Mouse (Mus musculus) neural tube, embryonic 13.5 days (tissue): ENCODE data around the gene Epn1. TPM values are rescaled to one million over a fixed set of nuclear protein-coding genes. Genes with fewer than 3 reads are reported as not detected.
A peak's percentile ranks its signal among the peaks of the same experiment; 100 is the strongest.

ENCODE experiments used
- ATAC-seq: fragments of 200-750 bp; cut with Nextera tagmentation; 2 replicates; pipeline ENCODE4 v1.8.0; 2017; ENCODE audit warnings: low read depth, mild to moderate bottlenecking, moderate TSS enrichment, moderate library complexity
- H3K27ac ChIP-seq: fragments of 300-500 bp; sonication (generic); replicated peaks from 2 replicates; pipeline ENCODE4 v1.5.1; 2015; ENCODE audit warnings: moderate library complexity, mild to moderate bottlenecking, inconsistent platforms
- H3K27me3 ChIP-seq: fragments of 300-500 bp; sonication (generic); 2 replicates; pipeline ENCODE4 v1.6.1; 2015; ENCODE audit warnings: mild to moderate bottlenecking, inconsistent platforms
- H3K36me3 ChIP-seq: fragments of 300-500 bp; sonication (generic); 2 replicates; pipeline ENCODE4 v1.6.1; 2015; ENCODE audit warnings: mild to moderate bottlenecking, inconsistent platforms
- H3K4me1 ChIP-seq: fragments of 300-500 bp; sonication (generic); replicated peaks from 2 replicates; pipeline ENCODE4 v1.6.1; 2015; ENCODE audit warnings: inconsistent platforms
- H3K4me2 ChIP-seq: fragments of 300-500 bp; sonication (generic); 2 replicates; pipeline ENCODE4 v1.6.1; 2015; ENCODE audit warnings: inconsistent platforms, mild to moderate bottlenecking, moderate library complexity
- H3K4me3 ChIP-seq: fragments of 300-500 bp; sonication (generic); 2 replicates; pipeline ENCODE4 v1.5.1; 2015; ENCODE audit warnings: mild to moderate bottlenecking, inconsistent platforms
- H3K9ac ChIP-seq: fragments of 300-500 bp; sonication (generic); 2 replicates; pipeline ENCODE4 v1.6.1; 2015; ENCODE audit warnings: moderate library complexity, mild to moderate bottlenecking, inconsistent platforms
- H3K9me3 ChIP-seq: fragments of 300-500 bp; sonication (generic); 2 replicates; pipeline ENCODE4 v1.6.1; 2016; ENCODE audit warnings: inconsistent platforms
- whole genome bisulfite sequencing: fragments of 180-500 bp; shearing (Covaris S2); methylation state at CpG from one replicate; pipeline ENCODE4 v1.1.7; 2015; 5-methylcytosine and 5-hydroxymethylcytosine counted together
- polyA plus RNA-seq: library from polyadenylated mRNA; unstranded; fragments of >200 nt; fragmentation: Nextera tagmentation; extraction: Ambion mirVana; gene quantifications from 2 replicates; pipeline ENCODE4 v1.2.1, GENCODE M21; 2015

The Epn1 gene
- polyA plus RNA-seq, 1 experiment from 2014 or later: 89.3 TPM

- peaks cover 9% of the 10 kb centered on the region; the same call in 1 of the 2 replicates for H3K36me3 ChIP-seq
- 75% methylated on average over 2 of the region's 2 CpGs for WGBS
- no peak for ATAC-seq
- 0 out of 2 replicates have a peak overlapping the region, but pooled peaks have one; percentile 8 for H3K9ac ChIP-seq
- H3K4me2 ChIP-seq: no peak overlapping the region
- H3K4me3 ChIP-seq: no peak overlapping the region
- H3K4me1 ChIP-seq: peaks cover 8% of the 10 kb centered on the region
- H3K9me3 ChIP-seq: no peaks in the 10 kb centered on the region
- H3K27ac ChIP-seq: no peak overlapping the region
- H3K27me3 ChIP-seq: no peaks in the 10 kb centered on the region
These were observed 33.9 kb upstream of the Epn1 start for GRCm38 (mm10) chr7:5046112-5046511.

- Histone ChIP-seq H3K9me3 (no peaks in the 10 kb centered on the region), H3K4me2 (no peak overlapping the region), H3K36me3 (peaks cover 4% of the 10 kb centered on the region; the same call in 1 of the 2 replicates), H3K27ac (no peak overlapping the region), H3K9ac (no peak overlapping the region), H3K4me3 (no peak overlapping the region), H3K27me3 (no peaks in the 10 kb centered on the region), H3K4me1 (peaks cover 14% of the 10 kb centered on the region)
- WGBS: 44% methylated on average over 2 of the region's 2 CpGs
- no peak for ATAC-seq
These were observed 32.7 kb upstream of the Epn1 start for GRCm38 (mm10) chr7:5047313-5047712.

DNA sequence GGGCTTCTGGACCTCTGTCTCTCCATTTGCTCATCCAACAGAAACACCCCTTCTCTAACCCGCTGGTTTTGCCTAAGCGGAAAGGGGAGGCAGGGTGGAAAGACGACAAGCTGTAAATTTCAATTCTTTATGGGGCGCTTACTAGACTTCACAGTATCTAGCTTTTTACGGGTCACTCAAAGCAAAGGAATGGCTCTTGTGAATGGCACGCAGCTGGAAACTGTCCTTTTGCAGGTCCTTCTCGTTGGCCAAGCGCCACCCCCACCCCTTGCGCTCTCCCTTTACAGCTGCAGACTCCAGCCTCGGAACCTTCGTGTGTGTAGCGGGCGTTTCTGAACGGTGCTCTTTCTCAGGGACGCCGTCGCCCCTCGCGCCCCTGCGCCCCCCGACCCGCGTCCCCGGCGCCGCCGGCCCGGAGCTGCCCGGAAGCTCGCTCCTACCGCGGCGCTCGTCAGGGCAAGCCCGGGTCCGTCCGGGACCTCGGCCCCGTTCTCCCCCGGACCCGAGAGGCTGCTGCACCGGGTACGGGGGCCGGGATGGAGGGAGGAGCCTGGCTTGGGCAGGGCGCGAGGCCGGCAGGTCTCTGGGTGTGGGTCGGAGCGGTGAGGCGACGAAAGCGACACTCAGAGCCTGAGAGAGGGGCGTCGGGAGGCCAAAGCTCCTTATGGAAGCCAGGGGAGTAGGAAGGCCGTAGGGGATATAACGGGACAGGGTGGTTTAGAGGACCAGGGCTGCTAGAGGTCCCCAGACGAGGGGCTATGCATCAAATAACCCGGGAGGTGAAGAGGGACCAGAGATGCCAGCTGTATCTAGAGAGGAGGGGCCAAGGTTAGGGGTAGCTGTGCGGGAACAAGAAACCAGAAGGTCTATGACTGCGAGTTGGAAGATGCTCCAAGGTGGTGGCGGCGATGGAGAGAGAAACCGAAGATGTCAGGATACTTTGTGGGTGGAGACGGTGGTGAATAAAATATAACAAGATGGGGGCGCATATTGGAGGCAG lies 28.5 kb upstream of the Epn1 start, which contains the start of gene Zfp580:
TSS of gene Zfp580 (plus strand) at position 346 of the 1,000 bp plus-strand sequence.
- peak within 1 kb of the TSS; percentile 85 for H3K4me2 ChIP-seq
- peak; percentile 79 for ATAC-seq
- H3K36me3 ChIP-seq: peaks cover 4% of the 10 kb centered on the region; the same call in 1 of the 2 replicates
- no peaks in the 10 kb centered on the region for H3K9me3 ChIP-seq
- under 1% methylated on average over 65 of the region's 65 CpGs for WGBS
- H3K27me3 ChIP-seq: peaks cover 41% of the 10 kb centered on the region
- H3K4me3 ChIP-seq: peak within 1 kb of the TSS; percentile 63
- H3K4me1 ChIP-seq: peaks cover 49% of the 10 kb centered on the region
- peak within 1 kb of the TSS; percentile 91 for H3K27ac ChIP-seq
- H3K9ac ChIP-seq: peak within 1 kb of the TSS; percentile 86

DNA sequence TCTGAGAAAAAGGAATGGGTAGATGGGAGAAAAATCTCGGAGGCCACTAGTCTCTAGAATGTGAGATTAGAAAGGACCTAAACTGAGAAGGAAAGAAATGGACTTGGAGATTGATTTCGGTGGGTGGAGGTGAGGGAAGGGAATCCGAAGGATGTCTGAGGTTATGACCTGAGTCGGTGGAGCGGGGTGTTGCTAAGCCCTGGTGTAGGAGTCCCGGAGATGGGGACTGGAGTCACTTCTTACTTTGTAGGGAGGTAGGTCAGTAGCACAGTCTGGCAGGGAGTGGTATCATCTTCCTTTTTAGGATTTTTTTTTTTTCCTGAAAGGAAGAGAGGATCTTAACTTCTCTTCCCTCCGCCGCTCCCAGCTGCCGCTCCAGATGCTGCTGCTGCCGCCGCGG lies 27.6 kb upstream of the Epn1 start:
- Histone ChIP-seq H3K36me3 (peaks cover 4% of the 10 kb centered on the region; the same call in 1 of the 2 replicates), H3K9me3 (no peaks in the 10 kb centered on the region), H3K4me1 (peaks cover 58% of the 10 kb centered on the region), H3K27me3 (peaks cover 49% of the 10 kb centered on the region), H3K27ac (0 out of 2 replicates have a peak overlapping the region, but pooled peaks have one; percentile 23), H3K9ac (peak overlapping the region; percentile 86), H3K4me3 (peak overlapping the region; percentile 63), H3K4me2 (peak overlapping the region; percentile 85)
- no peak for ATAC-seq
- 4% methylated on average over 11 of the region's 12 CpGs for WGBS

GRCm38 (mm10) chr7:5052931-5053343 lies 27.1 kb upstream of the Epn1 start:
- peak overlapping the region; percentile 63 for H3K4me3 ChIP-seq
- H3K27ac ChIP-seq: 0 out of 2 replicates have a peak overlapping the region, but pooled peaks have one; percentile 23
- H3K27me3 ChIP-seq: peaks cover 54% of the 10 kb centered on the region
- peak overlapping the region; percentile 85 for H3K4me2 ChIP-seq
- peaks cover 63% of the 10 kb centered on the region for H3K4me1 ChIP-seq
- peak overlapping the region; percentile 86 for H3K9ac ChIP-seq
- no peaks in the 10 kb centered on the region for H3K9me3 ChIP-seq
- no peak for ATAC-seq
- 2% methylated on average over 45 of the region's 45 CpGs for WGBS
- H3K36me3 ChIP-seq: peaks cover 4% of the 10 kb centered on the region; the same call in 1 of the 2 replicates

GRCm38 (mm10) chr7:5053456-5054179 lies 26.4 kb upstream of the Epn1 start:
- WGBS: 7% methylated on average over 32 of the region's 32 CpGs
- Histone ChIP-seq H3K9me3 (no peaks in the 10 kb centered on the region), H3K4me1 (peaks cover 70% of the 10 kb centered on the region), H3K4me3 (peak overlapping the region; percentile 63), H3K4me2 (peak overlapping the region; percentile 85), H3K27me3 (peaks cover 61% of the 10 kb centered on the region), H3K9ac (peak overlapping the region; percentile 86), H3K27ac (no peak overlapping the region), H3K36me3 (peaks cover 3% of the 10 kb centered on the region; the same call in 1 of the 2 replicates)
- no peak for ATAC-seq

DNA sequence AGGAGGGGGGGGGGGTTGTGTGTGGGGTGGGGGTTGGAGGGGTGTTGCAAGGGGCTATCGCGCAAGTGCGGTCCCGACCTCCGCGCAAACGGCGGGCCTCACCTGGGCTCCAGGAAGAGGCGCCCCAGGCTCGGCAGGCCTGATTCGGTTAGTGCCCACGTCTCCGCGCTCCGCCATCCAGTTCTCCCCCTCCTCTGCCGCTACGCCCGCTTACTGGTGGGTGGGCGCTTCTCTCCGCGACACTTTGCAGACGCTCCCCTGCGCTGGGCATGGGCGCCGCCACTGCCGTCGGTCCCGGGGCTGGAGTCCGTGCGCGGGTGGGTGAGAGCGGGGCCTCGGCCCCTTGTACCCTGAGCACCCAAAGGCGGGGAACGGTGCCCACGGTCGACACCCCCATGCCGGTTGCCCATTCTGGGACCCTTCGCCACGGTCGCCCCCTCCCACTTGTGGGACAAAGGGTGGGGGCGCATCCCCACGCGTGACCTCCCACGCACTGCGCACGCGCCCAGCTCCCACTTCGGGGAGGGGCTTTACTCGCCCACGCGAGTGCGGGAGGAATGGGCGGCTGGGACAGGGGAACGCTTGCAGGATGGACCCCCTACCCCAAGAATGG lies 23.3 kb upstream of the Epn1 start:
- Histone ChIP-seq H3K4me3 (peak overlapping the region; percentile 56), H3K4me2 (peak overlapping the region; percentile 55), H3K27me3 (peaks cover 63% of the 10 kb centered on the region), H3K9me3 (no peaks in the 10 kb centered on the region), H3K36me3 (no peaks in the 10 kb centered on the region), H3K9ac (peak overlapping the region; percentile 84), H3K27ac (peak overlapping the region; percentile 65), H3K4me1 (peaks cover 83% of the 10 kb centered on the region)
- ATAC-seq: peak; percentile 1; the same call in 1 of the 2 replicates
- 2% methylated on average over 55 of the region's 55 CpGs for WGBS

GRCm38 (mm10) chr7:5057381-5057780 lies 22.7 kb upstream of the Epn1 start:
- ATAC-seq: no peak
- Histone ChIP-seq H3K9me3 (no peaks in the 10 kb centered on the region), H3K4me1 (peaks cover 76% of the 10 kb centered on the region), H3K4me3 (peak overlapping the region; percentile 56), H3K27me3 (peaks cover 63% of the 10 kb centered on the region), H3K4me2 (peak overlapping the region; percentile 55), H3K9ac (peak overlapping the region; percentile 84), H3K36me3 (no peaks in the 10 kb centered on the region), H3K27ac (peak overlapping the region; percentile 65; the same call in 1 of the 2 replicates)
- 30% methylated on average over 8 of the region's 8 CpGs for WGBS

DNA sequence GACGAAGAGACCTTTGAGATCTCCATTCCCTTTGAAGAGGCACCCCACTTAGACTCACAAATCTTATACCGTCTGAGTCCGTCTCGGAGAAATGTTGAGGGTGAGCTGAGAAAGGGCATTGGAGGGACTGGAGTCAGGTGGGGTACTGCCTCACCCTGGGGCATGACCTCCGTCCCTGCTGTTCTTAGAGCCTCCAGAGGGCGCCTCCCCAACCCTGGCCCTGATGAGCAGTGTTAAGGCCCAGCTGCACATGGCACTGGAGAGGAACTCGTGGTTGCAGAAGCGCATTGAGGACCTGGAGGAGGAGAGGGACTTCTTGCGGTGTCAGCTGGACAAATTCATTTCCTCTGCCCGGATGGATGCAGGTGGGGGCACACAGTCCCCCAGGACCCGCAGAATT lies 22.2 kb upstream of the Epn1 start:
- H3K36me3 ChIP-seq: no peaks in the 10 kb centered on the region
- peaks cover 72% of the 10 kb centered on the region for H3K4me1 ChIP-seq
- no peak overlapping the region for H3K27ac ChIP-seq
- peak overlapping the region; percentile 84 for H3K9ac ChIP-seq
- H3K27me3 ChIP-seq: peaks cover 59% of the 10 kb centered on the region
- H3K4me2 ChIP-seq: peak overlapping the region; percentile 55
- peak overlapping the region; percentile 56 for H3K4me3 ChIP-seq
- 26% methylated on average over 11 of the region's 11 CpGs for WGBS
- ATAC-seq: no peak
- no peaks in the 10 kb centered on the region for H3K9me3 ChIP-seq

GRCm38 (mm10) chr7:5058631-5059030 lies 21.4 kb upstream of the Epn1 start:
- Histone ChIP-seq H3K9me3 (no peaks in the 10 kb centered on the region), H3K4me2 (no peak overlapping the region), H3K27ac (no peak overlapping the region), H3K27me3 (peaks cover 50% of the 10 kb centered on the region), H3K9ac (0 out of 2 replicates have a peak overlapping the region, but pooled peaks have one; percentile 26), H3K4me3 (no peak overlapping the region), H3K4me1 (peaks cover 72% of the 10 kb centered on the region), H3K36me3 (no peaks in the 10 kb centered on the region)
- 100% methylated on average over 1 of the region's 1 CpGs for WGBS
- no peak for ATAC-seq

DNA sequence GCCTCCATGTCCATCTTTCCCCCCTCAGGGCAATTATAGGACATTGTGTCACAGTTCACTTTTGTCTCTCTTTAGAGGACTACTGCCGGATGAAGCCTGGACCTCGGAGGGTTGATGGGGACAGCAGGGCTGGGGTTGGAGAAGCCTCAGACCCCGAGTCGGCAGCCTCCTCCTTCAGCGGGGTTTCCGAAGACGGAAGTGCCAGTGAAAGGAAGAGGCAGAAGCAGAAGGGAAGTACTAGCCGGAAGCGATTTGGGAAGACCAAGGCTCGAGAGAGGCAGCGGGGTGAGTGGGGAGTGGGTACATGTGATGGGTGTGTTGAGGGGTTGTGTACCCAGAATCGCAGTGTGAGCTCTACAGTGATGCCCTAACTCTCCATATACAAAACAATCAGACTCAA lies 20.6 kb upstream of the Epn1 start:
- H3K4me1 ChIP-seq: peaks cover 72% of the 10 kb centered on the region
- WGBS: 91% methylated on average over 12 of the region's 12 CpGs
- no peaks in the 10 kb centered on the region for H3K9me3 ChIP-seq
- peak overlapping the region; percentile 97; the same call in 1 of the 2 replicates for H3K4me2 ChIP-seq
- H3K27ac ChIP-seq: peak overlapping the region; percentile 99
- peak overlapping the region; percentile 88 for H3K9ac ChIP-seq
- no peak overlapping the region for H3K4me3 ChIP-seq
- H3K27me3 ChIP-seq: peaks cover 42% of the 10 kb centered on the region
- H3K36me3 ChIP-seq: no peaks in the 10 kb centered on the region
- ATAC-seq: no peak
